Mouse (Mus musculus): ENCODE data around the gene Plxnb1. TPM values are rescaled to one million over a fixed set of nuclear protein-coding genes. Genes with fewer than 3 reads are reported as not detected.

The Plxnb1 gene
- polyA plus RNA-seq, 1 experiment from 2014 or later = 8.2 TPM

GRCm38 (mm10) chr9:109094553-109095136, 544 bp upstream of the Plxnb1 start:
- Histone ChIP-seq H3K27me3 (replicated peaks) (no peaks in the 10 kb centered on the region), H3K9me3 (no peaks in the 10 kb centered on the region), H3K4me3 (peak overlapping the region; percentile 63), H3K4me1 (peaks cover 59% of the 10 kb centered on the region), H3K4me2 (peak overlapping the region; percentile 85), H3K27ac (replicated peaks) (peak overlapping the region; percentile 95), H3K36me3 (peaks cover 32% of the 10 kb centered on the region), H3K9ac (peak overlapping the region; percentile 89)
- ATAC-seq (ENCODE audit: extremely low read depth, insufficient number of reproducible peaks, low FRiP score, low TSS enrichment) = no peak
- 3% methylated on average over 21 of the region's 21 CpGs for WGBS

GRCm38 (mm10) chr9:109096251-109096661, 1.1 kb downstream of the Plxnb1 start:
- H3K4me1 ChIP-seq = peaks cover 74% of the 10 kb centered on the region
- WGBS = 34% methylated on average over 9 of the region's 9 CpGs
- no peak for ATAC-seq (ENCODE audit: extremely low read depth, insufficient number of reproducible peaks, low FRiP score, low TSS enrichment)

GRCm38 (mm10) chr9:109096856-109097255, 1.7 kb downstream of the Plxnb1 start:
- H3K9ac ChIP-seq = peak overlapping the region; percentile 89
- WGBS = 30% methylated on average over 6 of the region's 6 CpGs
- H3K27me3 ChIP-seq (replicated peaks) = no peaks in the 10 kb centered on the region
- H3K4me1 ChIP-seq = peaks cover 74% of the 10 kb centered on the region
- H3K4me3 ChIP-seq = peak overlapping the region; percentile 63
- ATAC-seq (ENCODE audit: extremely low read depth, insufficient number of reproducible peaks, low FRiP score, low TSS enrichment) = no peak
- H3K27ac ChIP-seq (replicated peaks) = peak overlapping the region; percentile 95
- no peaks in the 10 kb centered on the region for H3K9me3 ChIP-seq
- H3K36me3 ChIP-seq = peaks cover 26% of the 10 kb centered on the region
- H3K4me2 ChIP-seq = peak overlapping the region; percentile 85

More at GRCm38 (mm10) chr9:109096251-109096661, 1.1 kb downstream of the Plxnb1 start:
- Histone ChIP-seq H3K36me3 (peaks cover 30% of the 10 kb centered on the region), H3K27ac (replicated peaks) (peak overlapping the region; percentile 95), H3K4me3 (peak overlapping the region; percentile 63), H3K9me3 (no peaks in the 10 kb centered on the region), H3K9ac (peak overlapping the region; percentile 89), H3K4me2 (peak overlapping the region; percentile 85), H3K27me3 (replicated peaks) (no peaks in the 10 kb centered on the region)

GRCm38 (mm10) chr9:109097291-109097690, 2.1 kb downstream of the Plxnb1 start:
- Histone ChIP-seq H3K27ac (replicated peaks) (peak overlapping the region; percentile 95), H3K27me3 (replicated peaks) (no peaks in the 10 kb centered on the region), H3K9ac (peak overlapping the region; percentile 89), H3K4me3 (peak overlapping the region; percentile 63), H3K4me2 (peak overlapping the region; percentile 85), H3K36me3 (peaks cover 26% of the 10 kb centered on the region), H3K4me1 (peaks cover 74% of the 10 kb centered on the region), H3K9me3 (no peaks in the 10 kb centered on the region)
- ATAC-seq (ENCODE audit: extremely low read depth, insufficient number of reproducible peaks, low FRiP score, low TSS enrichment) = no peak
- WGBS = 36% methylated on average over 6 of the region's 6 CpGs

- Histone ChIP-seq H3K9me3 (no peaks in the 10 kb centered on the region), H3K27me3 (replicated peaks) (no peaks in the 10 kb centered on the region), H3K4me1 (peaks cover 78% of the 10 kb centered on the region), H3K4me2 (peak overlapping the region; percentile 85), H3K36me3 (peaks cover 26% of the 10 kb centered on the region), H3K9ac (peak overlapping the region; percentile 89), H3K27ac (replicated peaks) (peak overlapping the region; percentile 95), H3K4me3 (peak overlapping the region; percentile 63)
- 44% methylated on average over 5 of the region's 5 CpGs for WGBS
- ATAC-seq (ENCODE audit: extremely low read depth, insufficient number of reproducible peaks, low FRiP score, low TSS enrichment) = no peak
Measured at GRCm38 (mm10) chr9:109097831-109098230, 2.6 kb downstream of the Plxnb1 start.

- H3K4me1 ChIP-seq = peaks cover 78% of the 10 kb centered on the region
- ATAC-seq (ENCODE audit: extremely low read depth, insufficient number of reproducible peaks, low FRiP score, low TSS enrichment) = no peak
- H3K27me3 ChIP-seq (replicated peaks) = no peaks in the 10 kb centered on the region
- no peaks in the 10 kb centered on the region for H3K9me3 ChIP-seq
- peak overlapping the region; percentile 63 for H3K4me3 ChIP-seq
- peaks cover 26% of the 10 kb centered on the region for H3K36me3 ChIP-seq
- H3K4me2 ChIP-seq = peak overlapping the region; percentile 85
- peak overlapping the region; percentile 89 for H3K9ac ChIP-seq
- WGBS = 76% methylated on average over 8 of the region's 8 CpGs
- H3K27ac ChIP-seq (replicated peaks) = peak overlapping the region; percentile 95
Measured at GRCm38 (mm10) chr9:109098366-109098765, 3.2 kb downstream of the Plxnb1 start.

- peak; percentile 60 for ATAC-seq (ENCODE audit: extremely low read depth, insufficient number of reproducible peaks, low FRiP score, low TSS enrichment)
- H3K4me1 ChIP-seq = peaks cover 74% of the 10 kb centered on the region
- H3K9ac ChIP-seq = peak overlapping the region; percentile 89
Measured at GRCm38 (mm10) chr9:109098969-109099368, 3.8 kb downstream of the Plxnb1 start.

GRCm38 (mm10) chr9:109100307-109100928, 5.2 kb downstream of the Plxnb1 start:
- H3K36me3 ChIP-seq = peaks cover 44% of the 10 kb centered on the region
- ATAC-seq (ENCODE audit: extremely low read depth, insufficient number of reproducible peaks, low FRiP score, low TSS enrichment) = no peak
- 79% methylated on average over 20 of the region's 20 CpGs for WGBS
- peaks cover 78% of the 10 kb centered on the region for H3K4me1 ChIP-seq
- no peak overlapping the region for H3K9ac ChIP-seq
- no peak overlapping the region for H3K4me2 ChIP-seq
- 0 out of 2 replicates have a peak overlapping the region, but pooled peaks have one; percentile 95 for H3K27ac ChIP-seq (replicated peaks)
- no peaks in the 10 kb centered on the region for H3K27me3 ChIP-seq (replicated peaks)
- H3K9me3 ChIP-seq = no peaks in the 10 kb centered on the region
- H3K4me3 ChIP-seq = no peak overlapping the region

More at GRCm38 (mm10) chr9:109098969-109099368, 3.8 kb downstream of the Plxnb1 start:
- H3K27me3 ChIP-seq (replicated peaks) = no peaks in the 10 kb centered on the region
- H3K36me3 ChIP-seq = peaks cover 31% of the 10 kb centered on the region
- H3K4me3 ChIP-seq = peak overlapping the region; percentile 63
- WGBS = 4% methylated on average over 5 of the region's 6 CpGs
- H3K27ac ChIP-seq (replicated peaks) = peak overlapping the region; percentile 95
- H3K4me2 ChIP-seq = peak overlapping the region; percentile 85
- no peaks in the 10 kb centered on the region for H3K9me3 ChIP-seq

- no peaks in the 10 kb centered on the region for H3K9me3 ChIP-seq
- H3K4me1 ChIP-seq = peaks cover 68% of the 10 kb centered on the region
- no peak overlapping the region for H3K4me2 ChIP-seq
- no peaks in the 10 kb centered on the region for H3K27me3 ChIP-seq (replicated peaks)
- no peak for ATAC-seq (ENCODE audit: extremely low read depth, insufficient number of reproducible peaks, low FRiP score, low TSS enrichment)
- H3K27ac ChIP-seq (replicated peaks) = no peak overlapping the region
- 87% methylated on average over 5 of the region's 5 CpGs for WGBS
- no peak overlapping the region for H3K9ac ChIP-seq
- H3K36me3 ChIP-seq = peaks cover 59% of the 10 kb centered on the region
- no peak overlapping the region for H3K4me3 ChIP-seq
Measured at GRCm38 (mm10) chr9:109101933-109102445, 6.8 kb downstream of the Plxnb1 start.

- Histone ChIP-seq H3K4me3 (no peak overlapping the region), H3K9ac (no peak overlapping the region), H3K36me3 (peaks cover 63% of the 10 kb centered on the region), H3K4me2 (no peak overlapping the region), H3K27me3 (replicated peaks) (no peaks in the 10 kb centered on the region), H3K9me3 (no peaks in the 10 kb centered on the region), H3K27ac (replicated peaks) (no peak overlapping the region), H3K4me1 (peaks cover 63% of the 10 kb centered on the region)
- no peak for ATAC-seq (ENCODE audit: extremely low read depth, insufficient number of reproducible peaks, low FRiP score, low TSS enrichment)
- WGBS = 79% methylated on average over 3 of the region's 3 CpGs
Measured at GRCm38 (mm10) chr9:109102541-109102940, 7.4 kb downstream of the Plxnb1 start.

GRCm38 (mm10) chr9:109103250-109103649, 8.1 kb downstream of the Plxnb1 start:
- no peaks in the 10 kb centered on the region for H3K9me3 ChIP-seq
- WGBS = 61% methylated on average over 7 of the region's 7 CpGs
- no peak overlapping the region for H3K4me3 ChIP-seq
- H3K4me1 ChIP-seq = peaks cover 56% of the 10 kb centered on the region
- ATAC-seq (ENCODE audit: extremely low read depth, insufficient number of reproducible peaks, low FRiP score, low TSS enrichment) = no peak
- peaks cover 70% of the 10 kb centered on the region for H3K36me3 ChIP-seq
- H3K27me3 ChIP-seq (replicated peaks) = no peaks in the 10 kb centered on the region
- no peak overlapping the region for H3K4me2 ChIP-seq
- no peak overlapping the region for H3K27ac ChIP-seq (replicated peaks)
- no peak overlapping the region for H3K9ac ChIP-seq

All from heart, embryonic 13.5 days (tissue).